Mouse (Mus musculus): ENCODE measurements around the gene Atn1. TPM values are rescaled to one million over a fixed set of nuclear protein-coding genes. Genes with fewer than 3 reads are reported as not detected.

Gene Atn1
- polyA plus RNA-seq, 1 experiment from 2014 or later, result 1.8 TPM

DNA sequence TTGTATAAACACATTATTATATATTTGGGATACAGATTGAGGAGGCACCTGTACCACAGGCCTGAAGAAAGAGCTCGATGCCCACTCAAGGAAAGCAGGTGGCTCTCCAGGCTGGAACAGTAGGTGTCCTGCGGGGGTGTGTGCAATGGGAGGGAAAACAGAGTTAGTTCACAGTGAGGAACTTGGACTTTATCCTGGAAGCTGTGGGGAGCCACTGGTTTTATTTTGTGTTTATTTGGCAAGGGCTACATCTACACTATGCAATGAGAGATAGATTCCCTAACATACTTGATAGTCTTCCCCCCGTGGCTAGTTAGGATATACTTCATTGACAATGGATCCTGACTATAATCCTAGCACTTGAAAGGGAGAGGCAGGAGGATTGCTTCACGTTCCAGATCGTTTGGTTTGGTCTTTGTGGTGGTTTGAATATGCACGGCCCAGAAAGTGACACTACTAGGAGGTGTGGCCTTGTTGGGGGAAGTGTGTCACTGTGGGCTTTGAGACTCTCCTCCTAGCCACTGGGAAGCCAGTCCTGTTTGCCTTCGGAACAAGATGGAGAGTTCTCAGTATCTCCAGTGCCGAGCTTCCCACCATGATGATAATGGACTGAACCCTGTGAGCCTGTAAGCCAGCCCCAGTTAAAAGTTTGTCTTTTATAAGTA lies 30.6 kb upstream of the Atn1 start:
- Histone ChIP-seq H3K36me3 (replicated peaks; ENCODE audit: insufficient read depth, low read length) (no peaks in the 10 kb centered on the region), H3K4me2 (ENCODE audit: low read depth, low read length) (peak overlapping the region; percentile 27; the same call in 1 of the 2 replicates), H3K9ac (replicated peaks) (no peak overlapping the region), H3K4me1 (ENCODE audit: insufficient read depth) (peaks cover 8% of the 10 kb centered on the region), H3K9me3 (ENCODE audit: low read length) (no peaks in the 10 kb centered on the region), H3K4me3 (ENCODE audit: low read depth, low read length) (no peak overlapping the region), H3K27ac (ENCODE audit: low read depth) (peak overlapping the region; percentile 31), H3K27me3 (ENCODE audit: insufficient read depth, low read length) (no peaks in the 10 kb centered on the region)
- TF ChIP-seq CTCF (IDR thresholded peaks at IDR 0.05; ENCODE audit: low read depth), result no peak
- TF ChIP-seq EP300 (IDR thresholded peaks at IDR 0.05; ENCODE audit: low read depth), result no peak
- WGBS (ENCODE audit: insufficient replicate concordance), result 34% methylated on average over 8 of the region's 8 CpGs
- DNase-seq (no peak), ATAC-seq (peak; percentile 86)

DNA sequence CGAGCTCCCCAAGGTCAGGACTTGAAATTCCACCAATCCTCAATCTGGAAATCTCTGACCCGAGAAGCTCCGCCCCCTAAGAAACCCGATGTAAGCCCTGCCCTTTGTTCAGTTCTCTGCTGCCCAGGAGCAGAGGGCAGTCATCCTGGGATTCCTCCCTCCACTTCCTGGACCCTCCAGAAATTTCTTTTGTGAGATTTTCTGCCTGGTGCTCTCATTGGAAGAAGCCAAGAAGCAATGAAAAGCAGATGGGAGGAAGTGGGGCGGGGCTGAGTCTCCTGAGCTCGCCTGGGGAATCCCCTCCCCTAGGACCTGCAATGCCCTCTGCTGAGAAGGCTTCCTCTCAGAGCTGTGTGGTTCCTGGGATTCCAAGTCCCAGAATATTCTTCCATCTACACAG lies 26.1 kb upstream of the Atn1 start:
- H3K4me3 ChIP-seq (ENCODE audit: low read depth, low read length), result peak overlapping the region; percentile 6
- 0 out of 2 replicates have a peak, but pooled peaks cover 5% of the 10 kb centered on the region for H3K27me3 ChIP-seq (ENCODE audit: insufficient read depth, low read length)
- DNase-seq, result no peak
- WGBS (ENCODE audit: insufficient replicate concordance), result 18% methylated on average over 6 of the region's 6 CpGs
- no peak for TF ChIP-seq EP300 (IDR thresholded peaks at IDR 0.05; ENCODE audit: low read depth)
- TF ChIP-seq CTCF (IDR thresholded peaks at IDR 0.05; ENCODE audit: low read depth), result no peak
- H3K27ac ChIP-seq (ENCODE audit: low read depth), result no peak overlapping the region
- peak overlapping the region; percentile 60 for H3K4me2 ChIP-seq (ENCODE audit: low read depth, low read length)
- no peak for ATAC-seq
- H3K9ac ChIP-seq (replicated peaks), result no peak overlapping the region
- no peaks in the 10 kb centered on the region for H3K9me3 ChIP-seq (ENCODE audit: low read length)
- H3K4me1 ChIP-seq (ENCODE audit: insufficient read depth), result peaks cover 18% of the 10 kb centered on the region
- no peaks in the 10 kb centered on the region for H3K36me3 ChIP-seq (replicated peaks; ENCODE audit: insufficient read depth, low read length)

DNA sequence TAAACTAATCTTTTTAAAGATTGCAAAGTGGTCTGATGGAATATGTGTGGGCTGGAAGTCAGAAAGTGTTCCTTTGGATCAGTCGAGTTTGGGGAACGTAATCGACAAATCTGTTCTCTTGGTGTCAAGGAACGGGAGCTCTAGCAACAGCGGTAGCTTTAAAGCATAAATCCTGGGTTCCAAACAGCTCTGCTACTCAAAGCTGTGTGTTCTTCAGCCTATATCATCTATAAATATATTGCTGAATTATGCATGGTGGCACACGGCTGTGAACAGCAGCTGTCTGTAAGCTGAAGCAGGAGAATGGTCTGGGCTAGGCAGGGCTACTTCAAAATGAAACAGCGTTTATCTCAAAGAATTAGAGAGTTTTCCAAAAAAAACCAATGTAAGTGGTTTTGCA lies 24.6 kb upstream of the Atn1 start:
- ATAC-seq (no peak), DNase-seq (no peak)
- no peak overlapping the region for H3K9ac ChIP-seq (replicated peaks)
- H3K27me3 ChIP-seq (ENCODE audit: insufficient read depth, low read length), result 0 out of 2 replicates have a peak, but pooled peaks cover 5% of the 10 kb centered on the region
- no peak for TF ChIP-seq EP300 (IDR thresholded peaks at IDR 0.05; ENCODE audit: low read depth)
- no peak for TF ChIP-seq CTCF (IDR thresholded peaks at IDR 0.05; ENCODE audit: low read depth)
- no peak overlapping the region for H3K27ac ChIP-seq (ENCODE audit: low read depth)
- peaks cover 12% of the 10 kb centered on the region for H3K4me1 ChIP-seq (ENCODE audit: insufficient read depth)
- H3K4me3 ChIP-seq (ENCODE audit: low read depth, low read length), result no peak overlapping the region
- no peaks in the 10 kb centered on the region for H3K36me3 ChIP-seq (replicated peaks; ENCODE audit: insufficient read depth, low read length)
- H3K9me3 ChIP-seq (ENCODE audit: low read length), result no peaks in the 10 kb centered on the region
- 75% methylated on average over 7 of the region's 7 CpGs for WGBS (ENCODE audit: insufficient replicate concordance)
- H3K4me2 ChIP-seq (ENCODE audit: low read depth, low read length), result no peak overlapping the region

DNA sequence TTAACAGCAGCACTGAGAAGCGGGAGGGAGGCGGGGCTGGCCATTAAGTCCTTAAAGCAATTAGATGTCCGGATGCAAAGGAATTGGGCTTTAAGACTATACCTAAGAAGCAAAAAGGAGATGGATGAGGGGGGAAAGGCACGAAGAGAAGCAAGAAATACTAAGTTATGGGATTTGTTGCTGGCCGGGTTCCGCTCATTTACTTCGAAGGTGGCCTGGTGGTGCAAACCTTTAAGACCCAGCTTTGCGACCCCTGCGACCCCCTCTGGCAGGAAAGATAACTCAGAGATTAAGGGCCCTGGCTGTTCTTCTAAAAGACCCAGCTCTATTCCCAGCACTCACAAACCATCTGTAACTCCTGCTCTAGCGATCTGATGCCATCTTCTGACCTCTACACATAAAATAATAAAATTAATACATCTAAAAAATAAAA lies 23.7 kb upstream of the Atn1 start:
- ATAC-seq (no peak), DNase-seq (no peak)
- H3K27ac ChIP-seq (ENCODE audit: low read depth), result no peak overlapping the region
- H3K4me3 ChIP-seq (ENCODE audit: low read depth, low read length), result peak overlapping the region; percentile 33
- 15% methylated on average over 10 of the region's 10 CpGs for WGBS (ENCODE audit: insufficient replicate concordance)
- H3K9me3 ChIP-seq (ENCODE audit: low read length), result no peaks in the 10 kb centered on the region
- H3K36me3 ChIP-seq (replicated peaks; ENCODE audit: insufficient read depth, low read length), result no peaks in the 10 kb centered on the region
- peaks cover 12% of the 10 kb centered on the region for H3K4me1 ChIP-seq (ENCODE audit: insufficient read depth)
- peak overlapping the region; percentile 61 for H3K4me2 ChIP-seq (ENCODE audit: low read depth, low read length)
- TF ChIP-seq CTCF (IDR thresholded peaks at IDR 0.05; ENCODE audit: low read depth) (no peak), EP300 (IDR thresholded peaks at IDR 0.05; ENCODE audit: low read depth) (no peak)
- H3K27me3 ChIP-seq (ENCODE audit: insufficient read depth, low read length), result 0 out of 2 replicates have a peak, but pooled peaks cover 5% of the 10 kb centered on the region
- no peak overlapping the region for H3K9ac ChIP-seq (replicated peaks)

DNA sequence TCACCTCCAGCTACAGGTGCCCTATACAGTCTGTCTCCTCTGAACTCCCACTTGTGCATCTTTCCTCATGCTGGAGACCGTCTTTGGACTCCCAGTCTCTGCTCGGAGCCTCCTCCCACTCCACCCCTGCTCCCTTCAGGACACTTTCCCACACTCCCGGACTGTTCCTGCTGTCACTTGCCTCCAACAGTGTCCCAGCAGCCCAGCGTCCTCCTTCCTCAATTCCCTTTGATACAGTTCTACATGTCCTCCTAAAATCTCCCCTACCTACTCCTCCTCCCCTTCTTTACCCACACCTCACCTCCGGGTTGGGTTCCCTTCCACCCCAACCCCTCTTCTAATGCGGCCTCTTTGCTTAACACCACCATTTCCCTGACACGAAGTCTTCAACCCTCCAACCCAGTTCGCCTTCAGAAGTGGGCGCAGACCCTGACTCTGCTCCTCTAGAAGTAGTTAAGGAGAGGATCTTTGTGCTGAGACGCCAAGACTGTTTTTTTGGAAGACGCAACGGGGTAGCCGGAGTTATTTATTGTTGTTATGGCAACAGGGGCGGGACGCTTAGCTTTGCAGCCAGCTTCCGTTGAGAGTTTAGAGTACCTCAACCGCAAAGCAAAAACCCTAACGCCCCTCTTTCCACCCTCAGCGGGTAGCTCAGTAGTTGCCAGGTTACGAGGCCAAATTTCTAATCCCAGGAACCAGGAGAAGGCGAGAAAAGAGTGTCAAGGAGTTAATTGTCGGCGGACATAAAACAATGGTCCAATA lies 23.1 kb upstream of the Atn1 start, which contains the start of gene Lrrc23:
Lrrc23 (minus strand) TSS at position 506 of the 762 bp plus-strand sequence.
- 0 out of 2 replicates have a peak, but pooled peaks cover 5% of the 10 kb centered on the region for H3K27me3 ChIP-seq (ENCODE audit: insufficient read depth, low read length)
- ATAC-seq, result peak; percentile 17; the same call in 1 of the 2 replicates

DNA sequence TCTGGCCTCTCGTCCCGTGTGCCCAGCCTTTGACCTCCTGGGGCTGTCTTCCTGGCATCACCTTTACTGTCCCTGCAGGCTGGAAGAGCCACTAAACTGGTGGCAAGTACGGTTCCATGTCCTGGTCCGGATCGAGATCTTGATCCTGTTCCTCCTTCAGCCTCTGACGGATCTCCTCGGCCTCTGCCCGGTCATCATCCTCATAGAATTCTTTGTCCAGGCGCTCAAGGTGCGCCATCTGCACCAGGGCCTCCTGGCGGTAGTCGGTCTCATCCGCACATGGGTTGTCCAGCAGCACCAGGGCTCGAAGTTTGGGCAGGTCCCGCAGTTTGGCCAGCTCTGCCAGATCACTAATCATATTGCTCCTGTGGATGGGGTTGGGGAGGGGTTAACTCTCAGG lies 14.2 kb upstream of the Atn1 start:
- DNase-seq (no peak), ATAC-seq (no peak)
- TF ChIP-seq CTCF (IDR thresholded peaks at IDR 0.05; ENCODE audit: low read depth) (no peak), EP300 (IDR thresholded peaks at IDR 0.05; ENCODE audit: low read depth) (no peak)
- Histone ChIP-seq H3K4me2 (ENCODE audit: low read depth, low read length) (no peak overlapping the region), H3K4me1 (ENCODE audit: insufficient read depth) (0 out of 2 replicates have a peak, but pooled peaks cover 7% of the 10 kb centered on the region), H3K27me3 (ENCODE audit: insufficient read depth, low read length) (peaks cover 21% of the 10 kb centered on the region), H3K4me3 (ENCODE audit: low read depth, low read length) (no peak overlapping the region), H3K9me3 (ENCODE audit: low read length) (no peaks in the 10 kb centered on the region), H3K9ac (replicated peaks) (no peak overlapping the region), H3K36me3 (replicated peaks; ENCODE audit: insufficient read depth, low read length) (no peaks in the 10 kb centered on the region), H3K27ac (ENCODE audit: low read depth) (no peak overlapping the region)
- WGBS (ENCODE audit: insufficient replicate concordance), result 80% methylated on average over 15 of the region's 15 CpGs

More for the DNA sequence above, 23.1 kb upstream of the Atn1 start, which contains the start of gene Lrrc23:
- TF ChIP-seq EP300 (IDR thresholded peaks at IDR 0.05; ENCODE audit: low read depth) (no peak), CTCF (IDR thresholded peaks at IDR 0.05; ENCODE audit: low read depth) (no peak)
- Histone ChIP-seq H3K4me3 (ENCODE audit: low read depth, low read length) (peak within 1 kb of the TSS; percentile 33), H3K27ac (ENCODE audit: low read depth) (no peak within 1 kb of the TSS), H3K4me2 (ENCODE audit: low read depth, low read length) (peak within 1 kb of the TSS; percentile 61), H3K9me3 (ENCODE audit: low read length) (no peaks in the 10 kb centered on the region), H3K36me3 (replicated peaks; ENCODE audit: insufficient read depth, low read length) (no peaks in the 10 kb centered on the region), H3K9ac (replicated peaks) (no peak within 1 kb of the TSS), H3K4me1 (ENCODE audit: insufficient read depth) (peaks cover 12% of the 10 kb centered on the region)
- WGBS (ENCODE audit: insufficient replicate concordance), result 3% methylated on average over 23 of the region's 23 CpGs
- DNase-seq, result no peak

Measured in liver, postnatal 0 days (tissue).